Mouse (Mus musculus) neural tube, embryonic 10.5 days (tissue): ENCODE measurements around the gene Asic3.
"Not testable (repeated sequence)": the region's sequence is repeated elsewhere in the genome, so short reads cannot be mapped to it uniquely, and the experiment has no call there.

Experiments used
- DNase-seq: peaks from one replicate; pipeline ENCODE4 v3.0.0-alpha.2; 2017; ENCODE audit warnings: low spot score; ENCODE audit errors: extremely low spot score

The Asic3 gene

DNA sequence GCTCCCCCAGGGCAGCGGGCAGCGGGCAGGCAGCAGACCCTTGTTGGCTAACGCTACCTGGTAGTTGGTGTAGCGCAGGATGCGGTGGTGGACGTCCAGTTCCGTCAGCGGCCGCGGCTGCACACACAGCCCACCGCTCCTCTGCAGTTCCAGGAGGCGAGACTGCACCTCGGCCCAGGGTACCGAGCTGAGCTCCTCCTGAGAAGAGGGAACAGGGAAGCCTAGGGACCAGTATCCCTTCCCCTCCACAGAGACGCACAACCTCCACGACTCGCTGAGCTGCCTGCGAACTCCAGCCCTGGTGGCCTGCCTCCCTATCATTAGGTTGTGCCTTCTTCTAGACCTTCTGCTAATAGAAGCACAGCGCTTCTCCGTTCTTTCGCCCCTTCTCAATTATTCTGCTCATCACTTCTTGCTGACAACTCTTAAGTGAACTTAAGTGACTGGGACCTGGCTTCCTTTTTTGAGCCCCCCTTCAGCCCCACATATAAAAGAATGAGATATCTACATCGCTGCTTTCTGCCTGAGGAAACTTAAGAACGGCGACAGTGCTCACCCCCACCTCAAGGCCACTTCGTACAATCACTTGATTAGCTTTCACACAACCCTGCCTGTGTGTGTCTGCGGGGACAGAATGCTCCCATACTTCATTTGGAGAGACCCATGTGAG, 24.8 kb upstream of the Asic3 start:
- no peak for DNase-seq

DNA sequence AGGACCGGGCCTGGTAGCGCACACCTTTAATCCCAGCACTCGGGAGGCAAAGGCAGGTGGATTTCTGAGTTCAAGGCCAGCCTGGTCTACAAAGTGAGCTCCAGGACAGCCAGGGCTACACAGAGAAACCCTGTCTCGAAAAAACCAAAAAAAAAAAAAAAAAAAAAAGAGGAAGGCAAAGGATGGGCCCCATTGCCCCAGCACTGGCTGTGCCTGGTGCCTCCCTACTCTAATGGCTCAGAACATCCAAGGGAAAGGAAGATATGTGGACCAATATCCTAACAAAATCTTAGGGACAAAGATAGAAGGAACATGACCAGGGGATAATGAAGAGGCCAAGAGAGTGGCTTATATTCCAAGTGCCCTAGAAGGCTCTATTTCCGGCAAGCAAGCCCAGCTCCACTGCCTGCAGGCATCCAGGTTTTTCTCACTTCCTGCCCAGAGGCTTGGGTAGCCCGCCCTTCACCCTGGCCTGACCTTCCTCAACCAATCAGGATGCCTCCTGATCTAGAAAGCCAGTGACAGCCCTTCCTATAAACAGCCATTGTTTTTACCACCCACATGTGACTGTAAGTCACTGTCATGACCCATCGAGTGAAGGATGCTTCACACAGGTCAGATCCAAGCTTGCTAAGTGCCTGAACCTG, 24.1 kb upstream of the Asic3 start:
- peak; percentile 26 for DNase-seq

DNA sequence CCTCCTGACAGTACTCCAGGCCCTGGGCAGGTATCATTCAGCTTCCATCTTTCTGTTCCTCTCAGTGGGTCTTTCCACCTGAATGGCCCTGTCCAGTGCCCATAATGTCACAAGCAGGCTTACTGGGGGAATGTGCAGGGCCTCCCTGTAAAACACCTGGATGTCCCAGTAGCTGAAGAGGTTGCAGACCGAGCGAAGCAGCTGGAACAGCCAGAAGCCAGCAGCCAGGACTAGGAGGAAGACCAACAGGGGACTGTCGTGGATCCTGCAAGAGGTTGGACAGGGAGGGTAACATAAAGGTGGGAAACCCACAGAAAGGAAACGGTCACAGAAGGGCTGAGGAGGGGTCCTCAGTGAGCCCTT, 23.6 kb upstream of the Asic3 start:
- DNase-seq: no peak

DNA sequence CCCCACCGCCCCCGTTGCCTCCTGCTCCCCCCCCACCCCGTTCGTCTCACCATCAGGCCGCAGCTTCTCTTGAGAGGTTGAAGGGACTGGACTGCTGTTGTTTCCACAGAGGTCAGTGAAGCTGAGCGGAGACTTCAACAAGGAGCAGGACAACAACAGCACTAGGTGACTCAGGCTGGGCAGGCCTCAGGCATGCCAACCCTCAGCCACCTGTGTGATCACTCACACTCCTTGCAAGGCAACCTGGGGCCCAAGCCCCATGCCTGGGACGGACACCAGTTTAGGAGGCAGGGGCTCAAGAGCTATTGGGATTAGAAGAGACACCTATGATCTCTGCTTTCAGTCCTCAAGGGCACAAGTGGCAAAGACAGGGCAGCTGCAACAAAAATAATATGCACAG, 21.3 kb upstream of the Asic3 start, which contains the start of gene Atg9b:
Atg9b (minus strand) TSS at position 280 of the 400 bp plus-strand sequence.
- no peak for DNase-seq

DNA sequence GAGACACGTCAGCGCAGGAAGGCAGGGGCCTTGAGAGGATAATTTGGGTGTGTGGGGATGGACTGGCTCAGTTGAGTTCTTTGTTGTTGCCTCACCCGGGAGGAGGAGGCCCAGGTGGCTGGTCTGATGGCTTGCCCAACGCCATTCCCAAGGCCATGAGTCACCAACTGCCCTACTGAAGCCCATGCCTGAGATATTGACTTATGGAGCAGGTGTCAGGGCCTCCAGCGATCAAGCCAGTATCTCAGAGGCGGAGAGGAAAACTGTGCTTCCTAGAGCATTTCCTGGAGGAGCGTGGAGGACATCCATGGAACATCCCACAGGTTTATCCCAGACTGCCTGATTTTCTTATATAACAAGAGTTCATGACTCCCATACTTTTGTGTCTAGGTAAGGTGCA, 20.5 kb upstream of the Asic3 start:
- no peak for DNase-seq

DNA sequence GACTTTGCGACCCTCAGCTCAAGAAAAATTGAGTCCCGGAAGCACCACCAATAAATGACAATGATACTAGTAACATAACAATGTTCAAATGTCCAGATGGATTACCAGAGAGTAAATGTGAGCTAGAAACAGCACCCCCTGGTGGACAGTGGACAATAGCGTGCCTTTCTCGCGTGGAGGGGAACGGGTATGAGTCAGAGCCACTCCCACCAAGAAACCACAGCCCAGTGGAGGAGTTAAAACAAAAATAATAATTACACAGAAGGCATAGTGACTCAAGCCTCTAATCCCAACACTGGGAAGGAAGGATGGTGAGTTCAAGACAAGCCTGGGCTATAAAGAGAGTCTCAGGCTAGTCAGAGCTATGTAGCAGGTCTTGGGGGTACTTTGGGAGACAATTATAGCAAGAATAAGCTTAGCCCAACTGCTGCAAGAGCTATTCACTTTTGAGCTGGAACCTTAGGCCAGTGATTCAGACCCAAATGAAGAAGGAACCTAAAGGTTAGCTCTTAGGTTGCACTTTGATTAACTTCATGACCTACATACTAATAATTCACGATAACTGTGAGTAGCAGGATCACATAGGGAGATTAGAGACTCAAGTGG, 19.7 kb upstream of the Asic3 start, which contains the start of gene Abcb8:
Abcb8 (plus strand) TSS at position 272 of the 606 bp plus-strand sequence.
- DNase-seq: peak; percentile 82

DNA sequence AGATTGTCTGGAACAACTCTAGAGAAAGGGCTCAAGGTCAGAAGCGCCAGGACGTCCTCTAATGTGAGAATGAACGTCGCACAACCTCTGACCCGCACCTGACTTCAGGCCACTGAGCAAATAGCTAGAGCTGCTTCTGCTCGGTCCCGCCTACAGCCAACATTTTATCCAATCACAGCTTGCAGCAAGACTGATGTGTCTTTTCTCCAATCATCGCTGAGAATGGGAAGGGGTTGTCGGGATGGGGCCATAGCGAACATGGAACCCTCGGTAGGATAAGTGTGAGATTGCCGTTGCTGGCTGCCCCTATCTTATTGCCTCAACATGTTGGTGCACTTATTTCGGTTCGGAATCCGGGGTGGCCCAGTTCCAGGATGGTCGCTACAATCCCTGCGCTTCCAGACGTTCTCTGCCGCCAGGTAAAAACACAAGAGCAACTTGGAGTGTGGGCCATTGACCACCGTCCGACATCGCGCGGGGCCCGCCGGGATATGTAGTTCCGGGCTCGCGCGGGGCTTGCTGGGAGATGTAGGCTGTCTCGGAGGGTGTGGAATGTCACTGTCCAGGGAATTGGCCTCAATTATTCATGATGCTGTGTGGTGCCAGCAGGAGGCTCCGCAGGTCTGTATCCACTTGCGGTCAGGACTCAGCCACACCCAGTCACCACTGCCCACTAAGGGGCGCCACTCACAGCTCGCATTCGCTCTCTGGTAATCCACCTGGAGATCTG, 18.9 kb upstream of the Asic3 start:
- DNase-seq: peak; percentile 96

DNA sequence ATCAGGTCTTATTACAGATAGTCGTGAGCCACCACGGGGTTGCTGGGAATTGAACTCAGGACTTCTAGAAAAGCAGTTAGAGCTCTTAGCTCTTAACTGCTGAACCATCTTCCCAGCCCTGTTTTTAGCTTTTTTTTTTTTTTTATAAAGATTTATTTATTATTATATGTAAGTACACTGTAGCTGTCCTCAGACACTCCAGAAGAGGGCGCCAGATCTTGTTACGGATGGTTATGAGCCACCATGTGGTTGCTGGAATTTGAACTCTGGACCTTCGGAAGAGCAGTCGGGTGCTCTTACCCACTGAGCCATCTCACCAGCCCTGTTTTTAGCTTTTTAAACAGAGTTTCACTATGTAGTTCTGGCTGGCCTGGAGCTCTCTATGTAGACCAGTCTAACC, 16.9 kb upstream of the Asic3 start:
- DNase-seq: not testable (repeated sequence)

DNA sequence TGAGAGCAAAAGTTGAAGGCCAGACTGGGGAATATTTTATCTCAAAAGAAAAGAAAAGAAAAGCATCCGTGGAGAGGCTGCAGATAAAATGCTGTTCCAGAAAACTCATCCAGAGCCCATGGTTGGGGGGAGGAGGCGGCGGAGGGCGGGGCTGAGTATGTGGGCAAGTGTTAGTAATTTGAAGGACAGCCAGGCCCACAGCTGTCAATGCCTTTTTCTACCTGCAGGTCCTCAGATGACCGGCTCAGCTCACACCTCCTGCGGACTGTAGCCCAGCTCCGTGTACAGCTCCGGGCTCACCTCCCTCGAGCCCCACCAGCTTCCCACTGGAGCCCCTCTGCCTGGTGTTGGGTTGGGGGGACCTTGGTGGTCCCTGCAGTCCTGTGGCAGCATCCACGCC, 13.5 kb upstream of the Asic3 start:
- DNase-seq: no peak

DNA sequence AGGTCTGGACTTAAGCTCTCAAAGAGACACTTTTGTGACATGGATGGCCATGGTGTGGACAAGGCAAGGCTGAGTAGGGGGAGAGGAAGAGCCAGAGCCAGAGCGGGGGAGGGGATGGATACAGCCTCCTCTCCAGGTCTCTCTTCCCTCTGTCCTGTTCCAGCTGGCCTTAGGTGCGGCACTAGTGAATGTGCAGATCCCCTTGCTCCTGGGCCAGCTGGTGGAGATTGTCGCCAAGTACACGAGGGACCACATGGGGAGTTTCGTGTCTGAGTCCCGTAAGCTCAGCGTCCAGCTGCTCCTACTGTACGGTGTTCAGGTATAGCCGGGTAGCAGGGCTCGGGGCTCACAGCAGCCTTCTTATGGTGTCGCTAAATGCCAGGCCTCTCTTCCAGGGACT, 12.8 kb upstream of the Asic3 start:
- DNase-seq: no peak

DNA sequence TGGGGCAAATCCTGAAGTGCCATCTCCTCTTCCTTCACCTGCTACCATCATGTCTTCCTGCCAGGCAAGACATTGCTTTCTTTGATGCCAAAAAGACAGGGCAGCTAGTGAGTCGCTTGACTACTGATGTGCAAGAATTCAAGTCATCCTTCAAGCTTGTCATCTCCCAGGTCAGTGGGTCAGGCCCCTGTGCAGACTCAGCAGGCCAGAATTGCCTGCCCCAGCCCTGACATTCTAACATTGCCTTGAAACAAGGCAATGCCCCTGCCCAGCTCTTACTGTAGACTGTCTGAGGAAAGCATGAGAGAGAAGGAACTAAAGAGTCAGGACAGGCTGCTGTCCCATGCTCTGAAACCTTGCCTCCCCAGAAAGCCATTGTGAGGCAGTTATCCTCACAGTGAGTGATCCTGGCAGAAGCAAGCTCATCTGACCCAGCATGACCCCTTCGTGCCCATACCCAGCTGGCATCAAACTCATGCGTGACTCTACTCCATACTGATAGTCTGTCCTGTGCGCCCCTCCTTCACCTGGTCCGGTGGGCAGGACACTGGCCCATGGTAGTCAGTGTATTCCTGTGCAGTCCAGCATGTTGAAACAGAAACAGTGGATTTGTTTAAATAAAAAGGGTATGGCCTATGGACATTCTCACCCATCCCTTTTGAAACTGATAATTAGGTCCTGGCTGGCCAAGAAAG, 12.1 kb upstream of the Asic3 start:
- DNase-seq: no peak

DNA sequence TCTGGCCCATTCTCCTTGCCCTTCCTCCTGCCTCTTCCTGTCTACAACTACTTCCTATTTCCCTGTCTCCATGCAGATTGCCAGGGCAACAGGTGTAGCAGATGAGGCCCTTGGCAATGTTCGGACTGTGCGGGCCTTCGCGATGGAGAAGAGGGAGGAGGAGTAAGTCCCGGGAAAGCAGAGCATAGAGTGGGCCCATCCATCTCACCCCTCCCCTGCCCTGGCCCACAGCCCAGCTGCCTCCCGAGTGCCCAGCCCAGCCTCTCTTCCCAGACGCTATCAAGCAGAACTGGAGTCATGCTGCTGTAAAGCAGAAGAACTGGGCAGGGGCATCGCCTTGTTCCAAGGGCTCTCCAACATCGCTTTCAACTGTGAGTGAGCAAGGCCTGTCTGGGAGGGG, 11.2 kb upstream of the Asic3 start:
- DNase-seq: no peak

DNA sequence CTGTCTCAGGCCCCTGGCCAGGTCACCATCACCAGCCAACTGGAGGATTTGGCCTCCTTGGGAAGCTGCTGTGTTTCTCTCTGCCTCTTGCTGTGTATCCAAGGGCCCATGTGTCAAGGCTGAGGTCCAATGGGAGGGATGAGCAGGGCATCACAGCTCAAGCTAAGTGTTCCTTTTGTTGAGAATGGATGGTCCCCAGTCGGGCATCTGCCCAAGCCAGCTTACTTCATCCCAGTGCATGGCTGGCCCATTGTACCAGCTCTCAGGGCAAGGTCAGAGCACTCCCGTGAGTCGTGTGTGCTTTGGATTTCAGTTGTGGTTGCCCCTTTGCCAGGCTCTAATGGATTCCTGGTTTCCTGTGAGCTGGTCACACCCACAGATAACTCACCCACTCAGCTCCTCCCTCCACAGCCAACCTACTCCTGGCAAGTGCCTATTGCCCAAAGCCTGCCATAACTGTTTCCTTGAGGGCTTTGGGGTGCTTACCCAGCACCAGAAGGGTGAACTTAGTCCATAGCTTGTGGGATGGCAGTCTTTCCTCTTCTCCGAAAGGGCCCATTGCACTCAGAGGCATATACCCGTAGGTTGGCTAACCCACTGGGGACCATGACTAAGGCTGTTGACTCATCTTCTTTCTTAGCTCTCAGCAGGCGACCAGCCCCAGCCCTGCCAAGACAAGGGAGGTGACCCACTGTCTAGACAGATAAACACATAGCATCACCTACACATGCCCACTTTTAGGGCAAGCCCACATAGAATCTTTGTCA, 8.4 kb upstream of the Asic3 start:
- no peak for DNase-seq

DNA sequence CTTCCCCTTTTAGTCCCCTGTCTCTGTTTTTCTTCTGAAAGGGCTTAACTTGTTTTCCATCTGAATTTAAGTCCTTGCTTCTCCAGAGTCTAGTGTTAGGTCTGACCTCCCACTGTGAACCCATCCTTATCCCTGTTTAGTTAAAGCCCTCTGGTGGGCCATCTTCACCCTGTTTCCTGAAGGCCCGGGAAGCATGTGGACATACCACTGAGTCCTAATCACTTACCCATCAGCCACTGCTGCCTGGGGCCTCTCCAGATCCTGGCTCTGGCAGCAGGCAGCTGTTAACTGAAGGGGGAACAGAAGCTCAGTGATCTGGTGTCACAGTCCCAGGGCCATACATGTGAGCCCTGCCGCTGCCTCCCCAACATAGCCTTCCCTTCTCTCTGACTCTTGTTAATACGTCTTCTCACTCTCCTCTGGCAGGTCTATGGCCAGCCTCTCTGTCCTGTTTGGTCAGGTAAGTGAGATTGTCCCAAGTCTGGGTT, 7.8 kb upstream of the Asic3 start:
- no peak for DNase-seq

DNA sequence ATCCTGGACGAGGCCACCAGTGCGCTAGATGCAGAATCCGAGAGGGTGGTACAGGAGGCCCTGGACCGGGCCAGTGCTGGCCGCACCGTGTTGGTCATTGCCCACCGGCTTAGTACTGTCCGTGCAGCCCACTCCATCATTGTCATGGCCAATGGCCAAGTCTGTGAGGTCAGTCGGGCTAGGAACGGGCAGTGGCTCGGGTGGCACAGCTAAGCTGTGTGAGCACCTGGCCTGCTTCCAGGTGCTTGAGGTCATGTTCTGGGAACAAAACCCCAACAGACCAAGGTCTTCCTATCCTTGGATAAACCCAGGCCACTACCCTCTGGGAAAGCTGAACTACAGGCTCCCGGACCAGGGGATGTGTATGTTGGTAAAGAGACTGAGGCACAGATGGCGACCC, 4.5 kb upstream of the Asic3 start:
- DNase-seq: no peak

DNA sequence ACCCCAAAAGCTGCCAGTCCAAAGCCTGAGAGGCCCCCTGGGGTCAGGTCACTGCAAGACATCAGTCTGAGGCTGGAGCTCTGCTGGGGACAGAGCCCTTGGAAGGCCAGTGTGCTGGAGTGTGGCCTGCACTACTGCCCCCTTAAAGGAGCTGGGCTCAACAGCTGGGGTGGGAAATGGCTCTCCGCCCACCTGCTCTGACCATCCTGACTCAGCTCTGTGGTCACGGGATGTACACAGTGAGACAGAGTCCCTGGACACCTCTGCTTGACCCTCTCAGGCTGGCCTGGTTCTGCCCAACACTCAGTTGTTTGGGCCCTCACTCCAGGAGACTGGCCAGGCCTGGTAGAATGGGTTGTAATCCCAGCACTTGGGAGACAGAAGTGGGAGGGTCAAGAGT, 3.7 kb upstream of the Asic3 start:
- DNase-seq: no peak

DNA sequence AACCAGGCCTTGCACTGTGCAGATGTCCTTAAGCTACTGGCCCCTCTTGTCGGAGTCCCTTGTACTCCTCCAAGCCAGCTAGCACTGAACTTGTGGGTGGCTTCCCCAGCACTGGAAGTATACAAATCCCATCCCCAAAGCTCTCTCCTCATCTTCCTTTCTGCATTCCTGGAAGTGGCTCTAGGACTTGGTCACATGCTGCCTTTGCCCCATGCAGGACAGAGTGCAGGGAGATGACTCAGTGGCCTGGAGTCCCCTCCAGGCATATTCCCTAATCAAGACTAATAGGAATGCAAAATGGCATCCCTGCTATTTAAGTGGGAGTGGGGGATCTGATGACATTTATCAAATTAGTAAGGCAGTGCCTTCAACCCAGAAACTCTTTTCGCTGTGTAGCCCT, 1.1 kb upstream of the Asic3 start:
- DNase-seq: no peak

DNA sequence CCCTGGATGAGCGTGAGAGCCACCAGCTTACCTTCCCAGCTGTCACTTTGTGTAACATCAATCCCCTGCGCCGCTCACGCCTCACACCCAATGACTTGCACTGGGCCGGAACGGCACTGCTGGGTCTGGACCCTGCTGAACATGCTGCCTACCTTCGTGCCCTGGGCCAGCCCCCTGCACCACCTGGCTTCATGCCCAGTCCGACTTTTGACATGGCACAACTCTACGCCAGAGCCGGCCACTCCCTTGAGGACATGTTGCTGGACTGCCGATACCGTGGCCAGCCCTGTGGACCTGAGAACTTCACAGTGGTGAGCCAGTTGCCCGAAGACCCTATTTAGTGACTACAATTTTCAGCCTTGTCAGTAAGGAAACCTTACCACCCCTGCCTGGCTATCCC, 746 bp downstream of the Asic3 start:
- no peak for DNase-seq

DNA sequence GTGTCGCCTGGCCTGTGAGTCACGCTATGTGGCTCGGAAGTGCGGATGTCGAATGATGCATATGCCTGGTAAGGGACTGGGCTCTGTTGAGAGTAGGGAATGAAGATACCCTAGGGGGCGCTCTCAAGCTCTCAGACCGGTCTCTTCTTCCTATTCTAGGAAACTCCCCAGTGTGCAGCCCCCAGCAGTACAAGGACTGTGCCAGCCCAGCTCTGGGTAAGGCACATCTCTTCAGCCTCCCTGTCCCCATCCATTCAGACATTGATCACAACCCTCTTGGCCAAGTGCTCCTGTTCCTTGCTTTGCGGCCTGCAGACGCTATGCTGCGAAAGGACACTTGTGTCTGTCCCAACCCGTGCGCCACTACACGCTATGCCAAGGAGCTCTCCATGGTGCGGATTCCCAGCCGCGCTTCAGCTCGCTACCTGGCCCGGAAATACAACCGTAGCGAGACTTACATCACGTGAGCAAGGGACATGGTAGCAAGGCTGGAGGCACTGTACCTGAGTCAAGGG, 3.1 kb downstream of the Asic3 start:
- DNase-seq: peak; percentile 60

DNA sequence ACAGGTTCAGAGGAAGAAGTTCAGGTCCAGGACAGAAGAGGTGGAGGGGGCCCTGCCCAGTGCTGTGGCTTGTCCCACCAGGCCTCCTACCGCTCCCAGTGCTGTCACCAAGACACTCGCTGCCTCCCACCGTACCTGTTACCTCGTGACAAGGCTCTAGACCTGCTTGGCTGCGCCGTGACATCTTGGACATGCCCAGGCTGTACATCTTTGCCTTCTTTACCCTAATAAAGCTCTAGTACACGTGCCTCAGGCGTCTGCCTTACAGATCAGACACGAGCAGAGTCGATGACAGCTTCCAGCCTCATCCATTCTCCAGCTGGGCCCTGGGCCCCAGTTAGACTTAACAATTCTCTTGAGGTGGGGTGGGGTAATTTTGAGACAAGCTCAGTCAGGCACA, 4.4 kb downstream of the Asic3 start:
- no peak for DNase-seq
